Mouse (Mus musculus): ENCODE measurements around the gene Zbtb48. TPM values are rescaled to one million over a fixed set of nuclear protein-coding genes. Genes with fewer than 3 reads are reported as not detected.
"Not testable (repeated sequence)": the region's sequence is repeated elsewhere in the genome, so short reads cannot be mapped to it uniquely, and the experiment has no call there.

Gene Zbtb48
- total RNA-seq (2015; ENCODE audit: low replicate concordance) (5.4 TPM in 1 of 2 replicates, not detected in the other), total RNA-seq (2017; ENCODE audit: low replicate concordance) (2.7 and 4.2 TPM in 2 replicates)

DNA sequence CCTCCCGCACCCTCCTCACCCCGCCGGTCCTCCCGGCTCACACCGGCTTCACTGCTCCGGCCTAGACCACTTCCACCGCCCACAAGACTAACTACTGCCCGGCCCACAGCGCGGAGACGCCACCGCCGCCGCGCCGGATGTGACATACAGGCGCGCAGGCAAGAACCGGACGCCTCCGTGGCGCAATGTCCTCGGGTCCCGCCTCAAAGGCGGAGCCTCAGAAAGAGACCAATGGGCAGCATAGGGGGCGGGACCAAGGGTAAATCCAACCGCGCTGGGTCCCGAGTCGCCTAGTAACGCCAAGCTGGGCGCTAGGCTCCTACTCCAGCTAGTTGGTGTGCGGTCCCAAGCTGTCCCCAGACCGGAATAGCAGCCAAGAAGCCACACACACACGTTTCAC lies at the start of gene Zbtb48:
Gene Zbtb48 (minus strand): TSS at position 148 of the 400 bp plus-strand sequence.
- peak; percentile 96 for ATAC-seq (replicated peaks; ENCODE audit: low FRiP score, poor library complexity, severe bottlenecking)

DNA sequence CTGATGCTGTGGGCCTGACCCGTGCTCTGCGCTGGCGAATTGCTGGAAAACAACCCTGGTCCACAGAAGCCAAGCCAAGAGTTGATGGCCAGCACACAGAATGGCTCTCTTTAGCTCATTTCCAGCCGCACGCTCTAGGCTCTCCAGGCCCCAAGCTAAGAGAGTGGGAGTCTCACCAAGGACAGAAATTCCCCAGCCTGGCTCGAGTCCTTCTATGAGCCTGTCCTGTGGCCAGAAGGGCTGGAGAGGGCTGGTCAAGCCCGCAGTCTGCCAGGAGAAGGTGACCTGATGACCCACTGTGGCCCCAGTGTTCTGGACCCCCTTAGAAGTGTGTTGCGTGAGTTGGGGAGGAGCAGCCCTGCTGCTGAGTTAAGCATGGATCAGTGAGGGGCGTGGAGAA lies 49.7 kb upstream of the Zbtb48 start:
- no peak for ATAC-seq (replicated peaks; ENCODE audit: low FRiP score, poor library complexity, severe bottlenecking)

DNA sequence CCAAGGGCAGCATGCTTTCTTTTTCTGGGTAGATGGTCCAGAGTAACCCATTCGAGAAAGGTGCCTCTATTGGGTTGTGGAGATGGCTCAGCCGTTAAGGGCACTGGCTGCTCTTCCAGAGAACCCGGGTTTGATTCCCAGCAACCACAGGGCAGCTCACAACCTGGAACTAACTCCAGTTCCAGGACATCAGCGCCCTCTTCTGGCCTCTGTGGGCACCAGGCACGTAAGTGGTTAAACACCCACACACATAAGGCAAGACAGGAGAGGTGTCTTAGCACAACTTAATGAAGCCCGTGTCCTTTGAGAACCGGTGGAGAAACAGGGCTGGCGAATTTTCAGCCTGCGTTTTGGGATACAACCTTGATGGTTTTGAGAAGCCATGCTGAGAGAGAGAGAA lies 47.1 kb upstream of the Zbtb48 start:
- no peak for ATAC-seq (replicated peaks; ENCODE audit: low FRiP score, poor library complexity, severe bottlenecking)

DNA sequence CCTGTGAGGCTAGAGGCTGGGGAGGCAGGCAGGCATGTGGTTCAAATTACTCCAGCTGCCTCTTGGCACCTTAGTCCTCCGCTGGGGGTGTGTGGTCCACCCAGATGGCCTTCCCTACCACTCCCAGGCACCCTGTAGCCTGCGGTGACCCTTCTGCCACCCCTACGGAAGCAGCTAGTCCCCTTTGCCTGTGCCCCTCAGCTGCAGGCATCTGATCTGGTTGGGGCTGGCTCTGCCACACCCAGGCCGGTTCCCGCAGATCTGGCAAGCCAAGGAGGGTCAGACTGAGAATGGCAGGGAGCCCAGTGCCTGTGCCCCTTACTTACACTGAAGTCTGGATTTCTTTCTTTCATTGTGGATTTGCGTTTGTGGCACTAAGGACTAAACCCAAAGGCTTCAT lies 46.2 kb upstream of the Zbtb48 start:
- ATAC-seq (replicated peaks; ENCODE audit: low FRiP score, poor library complexity, severe bottlenecking) = no peak

DNA sequence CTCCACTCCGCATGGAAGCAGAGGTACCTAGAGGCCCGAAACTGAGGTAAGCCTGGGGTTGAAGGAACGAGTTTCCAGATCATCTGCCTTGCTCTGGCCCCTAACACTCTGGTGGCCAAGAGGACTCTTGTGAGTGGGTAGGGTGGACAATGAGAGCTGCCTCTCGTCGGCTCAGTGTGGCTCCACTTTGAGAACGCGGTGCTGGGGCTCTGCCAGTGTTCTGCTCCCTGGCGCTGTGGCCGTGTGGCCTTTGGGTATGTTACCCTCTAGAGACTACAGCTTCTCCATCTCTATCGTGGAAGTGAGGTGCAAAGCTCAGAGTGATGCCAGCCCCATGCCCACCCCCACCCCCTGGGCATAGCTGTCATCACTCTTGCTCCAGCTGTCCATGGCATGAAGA lies 45.2 kb upstream of the Zbtb48 start:
- ATAC-seq (replicated peaks; ENCODE audit: low FRiP score, poor library complexity, severe bottlenecking) = no peak

DNA sequence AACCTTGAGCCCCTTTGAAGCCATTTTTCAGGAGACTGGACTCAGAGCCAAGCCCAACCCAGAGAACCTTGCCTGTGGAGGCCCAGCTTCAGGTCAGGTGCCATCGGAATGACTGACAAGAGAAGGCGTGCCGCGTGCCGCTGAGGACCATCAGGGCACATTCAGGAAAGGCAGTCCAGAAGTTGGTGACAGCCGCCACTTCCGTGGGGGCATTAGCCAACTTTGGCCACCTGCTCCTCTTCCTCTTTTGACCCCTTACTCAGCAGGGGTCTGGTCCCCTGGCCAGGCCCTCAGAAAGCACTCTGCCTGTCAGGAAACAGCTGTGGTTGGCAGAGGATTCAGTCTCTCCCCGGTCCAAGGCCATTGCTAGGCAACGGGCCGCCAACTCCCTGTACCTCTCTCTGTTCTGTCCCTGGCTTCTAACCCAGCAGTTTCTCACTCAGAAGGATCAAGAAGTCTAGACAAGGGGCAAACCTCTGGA lies 44.7 kb upstream of the Zbtb48 start, which contains the start of gene Plekhg5:
Gene Plekhg5 (plus strand): TSS at position 378 of the 481 bp plus-strand sequence.
- no peak for ATAC-seq (replicated peaks; ENCODE audit: low FRiP score, poor library complexity, severe bottlenecking)

DNA sequence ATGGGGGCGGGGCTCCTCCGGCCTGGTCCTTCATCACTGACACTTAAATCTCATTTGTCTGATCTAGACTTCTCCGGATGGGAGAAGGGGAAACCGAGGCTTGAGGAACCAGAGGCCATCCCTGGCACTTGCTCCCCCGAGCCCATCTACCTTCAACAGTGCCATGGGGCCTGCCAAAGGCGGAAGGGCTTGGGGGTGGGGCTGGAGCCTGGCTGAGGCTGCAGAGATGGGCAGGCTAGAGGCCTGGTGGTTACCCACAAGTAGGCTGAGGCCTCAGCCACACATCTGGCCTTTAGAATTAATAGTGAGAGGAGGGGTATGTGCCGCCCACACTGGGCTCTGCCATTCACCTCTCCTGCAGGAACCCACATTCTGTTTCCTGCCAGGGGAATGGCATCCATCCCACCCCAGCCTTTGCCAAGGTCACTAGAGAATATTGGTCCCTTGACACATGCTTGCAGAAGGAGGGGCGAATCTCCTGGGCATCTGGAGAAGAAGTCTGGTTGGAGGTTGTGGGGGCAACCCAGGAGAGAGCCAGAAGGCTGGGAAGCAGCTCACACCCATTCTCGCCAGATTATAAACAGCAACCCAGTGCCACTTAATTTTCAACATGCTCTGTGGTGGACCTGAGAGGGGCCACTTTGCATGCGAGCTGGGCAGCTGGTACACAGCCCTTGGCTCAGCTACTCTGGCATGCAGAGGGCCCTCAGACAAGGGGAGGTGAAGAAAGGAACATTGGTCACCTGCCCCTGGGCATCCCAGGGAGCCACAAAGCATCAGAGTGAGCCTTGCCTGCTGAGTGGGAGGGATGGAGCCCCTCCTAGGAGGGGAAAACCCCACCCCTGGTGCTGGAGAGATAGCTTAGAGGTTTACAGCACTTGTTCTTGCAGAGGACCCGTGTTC lies 43.3 kb upstream of the Zbtb48 start:
- no peak for ATAC-seq (replicated peaks; ENCODE audit: low FRiP score, poor library complexity, severe bottlenecking)

DNA sequence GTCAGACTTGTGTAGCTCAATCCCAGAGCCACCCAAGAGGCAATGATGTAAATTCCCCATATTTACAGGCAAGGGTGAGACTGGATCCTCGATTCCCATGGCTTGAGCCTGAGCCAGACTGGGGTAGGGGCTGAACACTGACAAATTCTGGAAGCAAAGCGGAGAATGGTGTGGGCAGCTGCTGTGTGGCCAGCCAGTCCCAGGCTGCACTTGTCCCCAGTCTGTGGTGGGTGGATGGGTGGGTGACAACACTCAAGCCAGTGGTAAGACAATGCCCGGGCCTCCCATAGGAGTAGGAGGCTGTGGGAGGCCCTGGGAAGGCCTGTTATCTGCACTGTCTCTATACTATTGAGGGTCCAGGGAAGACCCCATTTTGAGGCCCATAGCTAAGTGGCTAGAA lies 41.8 kb upstream of the Zbtb48 start:
- ATAC-seq (replicated peaks; ENCODE audit: low FRiP score, poor library complexity, severe bottlenecking) = no peak

DNA sequence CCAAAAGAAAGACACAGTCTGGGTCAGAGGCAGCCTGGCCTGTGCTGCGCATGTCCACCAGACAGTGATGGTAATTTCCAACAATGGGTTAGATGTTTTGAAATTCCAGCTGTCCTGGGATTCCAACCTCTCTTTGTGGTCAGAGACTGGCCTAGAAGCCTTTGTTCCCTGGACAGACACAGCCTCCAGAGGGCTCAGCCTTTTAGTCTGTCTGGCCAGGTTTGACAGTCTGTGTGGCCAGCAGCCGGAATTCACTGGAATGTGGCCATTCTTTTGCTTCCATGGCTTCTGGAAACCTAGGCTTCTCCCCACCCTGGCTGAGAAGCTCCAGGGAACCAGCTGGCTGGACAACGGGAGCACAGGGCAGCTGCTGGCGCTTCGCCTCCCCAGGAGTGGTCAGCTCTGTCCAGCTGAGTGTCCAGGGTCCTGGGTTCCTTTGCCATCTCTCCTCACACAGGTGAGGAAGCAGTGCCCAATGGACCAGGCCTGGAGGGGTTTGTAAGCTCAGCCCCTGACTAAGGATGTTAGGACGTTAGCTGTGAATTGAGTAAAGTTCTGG lies 40.8 kb upstream of the Zbtb48 start:
- ATAC-seq (replicated peaks; ENCODE audit: low FRiP score, poor library complexity, severe bottlenecking) = no peak

DNA sequence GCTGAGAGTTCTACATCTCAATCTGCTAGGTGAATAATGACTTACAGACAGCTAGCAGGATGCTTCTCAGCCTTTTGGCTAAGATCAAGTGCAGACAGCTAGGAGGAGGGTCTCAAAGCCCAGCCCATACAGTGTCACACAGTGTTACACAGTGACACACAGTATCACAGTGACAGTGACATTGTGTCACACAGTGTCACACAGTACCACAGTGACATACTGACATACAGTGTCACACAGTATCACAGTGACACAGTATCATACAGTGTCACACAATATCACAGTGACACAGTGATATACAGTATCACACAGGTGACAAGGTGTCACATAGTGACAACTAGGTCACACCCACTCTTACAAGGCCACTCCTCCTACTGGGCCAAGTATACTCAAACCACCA lies 39.8 kb upstream of the Zbtb48 start:
- ATAC-seq (replicated peaks; ENCODE audit: low FRiP score, poor library complexity, severe bottlenecking) = no peak

DNA sequence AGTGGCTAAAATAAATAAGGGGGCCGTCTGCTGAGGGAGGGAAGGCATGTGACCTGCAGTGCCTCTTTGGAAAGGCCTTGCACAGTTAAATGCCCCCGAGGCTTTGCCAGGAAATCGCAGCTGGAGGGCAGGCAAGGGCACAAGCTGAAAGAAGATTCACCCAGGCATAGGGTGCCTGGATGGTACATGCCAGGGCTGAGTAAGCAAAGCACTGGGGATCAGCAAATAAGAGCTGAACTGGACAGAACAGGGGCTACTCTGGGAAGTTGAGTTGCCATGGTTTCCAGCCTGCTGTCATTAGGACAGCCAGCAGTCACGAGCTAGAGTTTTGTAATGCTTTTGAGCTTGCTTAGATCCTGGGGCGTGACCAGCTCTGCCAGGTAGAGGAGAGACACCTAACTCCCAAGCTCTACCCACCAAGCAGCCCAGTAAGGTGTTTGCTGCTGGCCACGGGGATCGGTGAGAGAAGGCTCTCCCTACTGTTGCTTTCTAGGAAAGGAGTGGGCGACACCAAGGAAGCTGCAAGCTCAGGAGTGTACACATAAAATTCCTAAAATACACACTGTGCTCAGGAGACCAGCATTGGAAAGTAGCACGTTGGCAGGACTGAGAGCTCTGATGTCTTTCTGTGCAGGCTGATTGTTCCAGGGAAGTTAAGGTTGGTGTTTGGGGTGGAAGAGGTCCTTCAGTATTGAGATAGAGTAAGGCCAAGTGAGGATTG lies 35.1 kb upstream of the Zbtb48 start:
- no peak for ATAC-seq (replicated peaks; ENCODE audit: low FRiP score, poor library complexity, severe bottlenecking)

DNA sequence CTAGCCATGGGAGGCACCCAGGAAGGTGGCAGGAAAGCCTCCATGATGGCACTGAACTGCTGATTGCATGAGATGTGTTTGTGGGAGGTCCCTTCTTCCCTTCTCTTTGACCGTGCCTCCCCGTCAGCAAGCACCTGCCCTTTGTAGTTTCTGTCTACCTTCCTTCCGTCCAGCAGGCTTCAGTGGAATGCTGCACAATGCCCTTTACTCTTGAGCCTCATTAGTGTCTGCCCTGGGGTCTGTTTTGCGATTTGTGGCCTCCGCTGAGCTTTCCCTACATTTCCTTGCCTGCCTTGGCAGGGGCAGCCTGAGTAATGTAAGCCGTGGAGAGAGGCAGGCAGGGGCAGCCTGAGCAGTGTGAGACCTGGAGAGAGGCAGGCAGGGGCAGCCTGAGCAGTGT lies 17.1 kb upstream of the Zbtb48 start:
- ATAC-seq (replicated peaks; ENCODE audit: low FRiP score, poor library complexity, severe bottlenecking) = no peak

DNA sequence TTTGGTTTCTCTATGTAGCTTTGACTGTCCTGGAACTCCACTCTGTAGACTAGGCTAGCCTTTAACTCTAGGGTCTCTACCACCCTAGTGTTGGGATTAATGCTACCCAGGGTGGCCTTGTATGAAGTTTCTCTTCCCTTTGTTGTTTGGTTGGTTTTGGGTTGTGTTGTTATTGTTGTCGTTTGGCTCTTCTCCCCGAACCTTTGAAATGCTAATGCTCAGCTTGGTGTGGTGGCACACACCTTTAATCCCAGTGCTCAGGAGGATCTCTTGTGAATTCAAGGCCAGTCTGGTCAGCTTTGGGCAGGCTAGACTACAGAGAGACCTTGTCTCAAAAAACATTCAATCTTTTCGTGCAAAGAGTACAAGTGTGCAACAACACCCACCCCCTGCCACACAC lies 15.7 kb upstream of the Zbtb48 start:
- no peak for ATAC-seq (replicated peaks; ENCODE audit: low FRiP score, poor library complexity, severe bottlenecking)

DNA sequence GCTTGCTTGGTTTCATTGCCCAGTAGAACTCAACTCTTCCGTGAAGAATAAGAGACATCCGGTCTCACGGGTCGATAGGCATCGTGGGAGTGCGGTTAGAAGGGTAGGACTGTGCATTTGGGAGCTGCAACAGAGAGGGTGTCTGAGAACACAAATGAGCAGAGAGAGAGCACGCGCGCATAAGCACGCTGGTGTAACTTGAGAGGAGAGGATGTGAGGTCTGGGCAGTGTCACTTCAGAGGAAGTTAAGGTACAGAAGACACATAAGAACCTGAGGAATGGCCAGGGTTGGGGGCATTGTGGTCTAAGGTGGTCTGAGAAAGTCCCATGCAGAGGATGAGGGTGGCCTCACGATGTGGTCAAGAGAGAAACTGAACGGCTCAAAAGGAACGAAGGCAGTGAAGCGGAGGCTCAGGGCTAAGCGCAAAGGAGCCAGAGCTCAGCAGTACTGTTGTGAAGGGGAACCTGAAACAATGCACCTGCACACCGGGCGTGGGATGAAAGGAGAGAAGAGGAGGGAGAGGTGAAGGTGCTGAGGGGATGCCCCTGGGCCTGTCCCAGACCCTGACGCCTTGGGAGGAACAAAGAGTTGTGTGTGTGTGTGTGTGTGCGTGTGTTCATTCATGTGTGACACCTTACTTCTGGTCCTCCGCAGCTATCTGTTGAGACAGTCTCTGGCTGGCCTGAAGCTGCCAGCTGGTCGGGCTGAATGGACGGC lies 14.6 kb upstream of the Zbtb48 start:
- ATAC-seq (replicated peaks; ENCODE audit: low FRiP score, poor library complexity, severe bottlenecking) = no peak

DNA sequence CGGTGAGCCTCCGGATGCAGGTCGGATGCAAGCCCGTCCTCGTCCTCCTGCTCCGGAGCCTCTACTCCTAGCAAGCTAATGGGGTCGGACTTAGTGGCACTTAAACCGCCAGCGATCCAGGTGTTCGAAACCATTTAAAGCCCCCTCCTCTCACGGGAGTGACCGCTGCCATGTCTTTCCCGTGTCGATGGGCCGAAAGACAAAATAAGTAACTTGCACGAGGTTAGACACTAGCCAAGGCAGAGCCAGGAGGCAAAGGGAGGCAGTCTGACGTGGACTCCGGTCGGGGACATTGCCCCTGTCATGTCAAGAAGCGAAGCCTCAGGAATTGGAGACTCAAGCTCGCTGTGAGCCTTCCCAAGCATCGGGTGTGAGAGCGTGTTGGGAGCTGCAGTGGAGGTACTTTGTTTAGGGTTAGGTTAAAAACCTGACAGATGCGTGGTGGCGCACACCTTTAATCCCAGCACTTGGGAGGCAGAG lies 12.4 kb upstream of the Zbtb48 start:
- 0 out of 2 replicates have a peak, but pooled peaks have one; percentile 10 for ATAC-seq (replicated peaks; ENCODE audit: low FRiP score, poor library complexity, severe bottlenecking)

DNA sequence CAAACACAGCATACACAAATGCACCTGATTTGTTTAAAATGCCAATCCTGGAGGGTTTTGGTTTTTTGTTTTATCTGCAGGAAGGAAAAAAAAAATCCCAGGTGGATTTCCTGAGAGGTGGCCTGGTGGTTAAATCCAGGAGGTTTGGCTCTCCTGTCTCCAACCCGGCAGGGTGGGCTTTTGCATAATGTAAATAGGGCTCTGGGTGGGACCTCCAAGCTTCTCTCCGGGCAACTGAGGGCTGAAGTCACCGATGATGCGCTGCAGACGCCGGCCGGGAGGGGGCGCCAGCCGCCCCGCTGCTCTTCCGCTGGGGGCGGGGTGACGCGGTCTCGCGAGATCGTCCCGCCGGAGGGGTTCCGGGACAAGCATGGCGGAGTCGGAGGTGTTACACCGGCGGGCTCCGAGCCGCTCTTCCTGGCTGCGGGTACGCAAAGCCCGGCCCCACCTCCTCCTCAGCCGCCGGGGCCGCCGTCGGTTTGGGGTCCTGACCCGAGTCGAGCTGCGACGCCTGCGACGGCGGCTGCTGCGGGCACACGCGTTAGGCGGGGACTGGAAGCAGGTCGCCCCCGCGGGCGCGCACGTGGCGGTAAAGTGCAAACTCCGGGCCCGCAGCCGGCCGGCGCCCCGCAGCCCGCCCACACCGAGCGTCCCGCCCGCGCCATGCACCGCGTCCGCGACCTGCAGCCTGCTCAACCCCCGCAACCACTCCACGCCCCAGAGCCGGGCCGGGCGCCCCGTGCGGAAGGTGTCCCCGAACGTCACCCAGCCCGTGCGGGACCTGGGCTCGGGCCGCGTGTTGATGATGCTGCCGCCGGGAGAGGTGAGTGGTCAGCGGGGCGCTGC lies 11.7 kb upstream of the Zbtb48 start, which contains the start of gene Nol9:
Gene Nol9 (plus strand): TSS at position 337 of the 846 bp plus-strand sequence.
- peak; percentile 89 for ATAC-seq (replicated peaks; ENCODE audit: low FRiP score, poor library complexity, severe bottlenecking)

DNA sequence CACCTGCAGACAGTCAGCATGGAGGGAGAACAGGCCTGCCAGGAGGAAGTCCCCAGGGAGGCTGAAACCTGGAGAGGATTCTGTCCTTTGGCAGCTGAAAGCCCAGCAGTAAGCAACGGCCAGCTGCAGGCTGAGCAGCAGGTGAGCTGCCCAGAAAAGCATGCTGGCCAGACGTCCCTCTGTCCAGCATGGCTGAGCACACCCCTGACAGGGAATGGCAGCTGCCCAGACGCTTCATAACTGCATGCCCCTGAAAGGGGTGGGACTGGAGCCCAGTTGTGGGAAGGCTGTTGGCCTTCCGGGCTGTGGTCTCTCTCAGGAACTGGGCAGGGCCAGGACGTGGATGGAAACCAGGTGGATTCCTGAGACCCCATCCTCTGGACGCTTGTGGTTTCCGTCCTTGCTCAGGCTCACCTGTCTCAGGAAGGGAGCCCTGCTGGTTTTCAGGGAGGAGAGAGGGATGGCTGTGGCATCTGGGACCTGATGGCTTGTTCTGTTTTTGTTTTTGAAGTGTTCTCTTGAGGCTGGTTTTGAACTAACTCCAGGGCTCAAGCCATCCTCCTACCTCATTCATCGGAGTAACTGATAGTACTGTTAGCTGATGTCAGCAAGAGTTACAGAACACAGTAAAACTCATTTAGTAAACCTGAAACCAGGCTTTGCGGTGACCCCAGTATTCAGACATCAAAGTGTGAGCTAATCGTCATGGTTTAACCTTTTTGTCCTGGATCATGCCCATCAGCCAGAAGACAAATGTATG lies 10.9 kb upstream of the Zbtb48 start, which contains the start of gene Tas1r1:
Gene Tas1r1 (minus strand): TSS at position 344 of the 760 bp plus-strand sequence.
- no peak for ATAC-seq (replicated peaks; ENCODE audit: low FRiP score, poor library complexity, severe bottlenecking)

DNA sequence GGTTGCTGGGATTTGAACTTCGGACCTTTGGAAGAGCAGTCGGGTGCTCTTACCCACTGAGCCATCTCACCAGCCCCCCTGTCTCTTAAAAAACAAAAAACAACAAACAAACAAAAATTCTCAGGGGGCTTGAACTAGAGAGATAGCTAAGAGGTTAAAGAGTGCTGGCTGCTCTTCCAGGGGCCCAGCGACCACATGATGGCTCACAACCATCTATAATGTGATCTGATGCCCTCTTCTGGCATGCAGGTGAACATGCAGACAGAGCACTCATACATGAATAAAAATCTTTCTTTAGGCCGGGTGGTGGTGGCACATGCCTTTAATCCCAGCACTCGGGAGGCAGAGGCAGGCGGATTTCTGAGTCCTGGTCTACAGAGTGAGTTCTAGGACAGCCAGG lies 9.0 kb upstream of the Zbtb48 start:
- not testable (repeated sequence) for ATAC-seq (replicated peaks; ENCODE audit: low FRiP score, poor library complexity, severe bottlenecking)
